Mouse (Mus musculus) cerebellum, postnatal 4 days (tissue): ENCODE results near the gene Elmod2.
"Not testable (repeated sequence)": the region's sequence is repeated elsewhere in the genome, so short reads cannot be mapped to it uniquely, and the experiment has no call there.

Experiments used
- DNase-seq, 2 experiments: peaks; one replicate each; pipeline ENCODE4 v3.0.0; 2022; ENCODE audit warnings: low spot score in 2 of 2, mixed read lengths in 1 of 2

The Elmod2 gene

GRCm38 (mm10) chr8:83331899-83332697 lies at the start of gene Elmod2:
Gene Elmod2 (minus strand): TSS chr8:83332486.
- DNase-seq: peak; percentile 95 to 99

GRCm38 (mm10) chr8:83381016-83381415 lies 48.7 kb upstream of the Elmod2 start:
- DNase-seq: no peak

GRCm38 (mm10) chr8:83380141-83380540 lies 47.9 kb upstream of the Elmod2 start:
- DNase-seq: no peak

GRCm38 (mm10) chr8:83377231-83377630 lies 44.9 kb upstream of the Elmod2 start:
- DNase-seq: no peak

- no peak for DNase-seq
These were observed 31.0 kb upstream of the Elmod2 start for GRCm38 (mm10) chr8:83363156-83363769.

- DNase-seq: no peak
These were observed 19.0 kb upstream of the Elmod2 start for GRCm38 (mm10) chr8:83351315-83351714.

GRCm38 (mm10) chr8:83348263-83348662 lies 16.0 kb upstream of the Elmod2 start, which contains the start of gene Mgat4d:
Gene Mgat4d (plus strand): TSS chr8:83348471.
- no peak for DNase-seq

- DNase-seq: no peak
These were observed 10.4 kb upstream of the Elmod2 start for GRCm38 (mm10) chr8:83342693-83343092.

GRCm38 (mm10) chr8:83342076-83342475 lies 9.8 kb upstream of the Elmod2 start:
- DNase-seq: no peak

- no peak for DNase-seq
These were observed 578 bp upstream of the Elmod2 start for GRCm38 (mm10) chr8:83332864-83333263.

- peak in 1 of 2 experiments; percentile 10 for DNase-seq
These were observed 753 bp downstream of the Elmod2 start for GRCm38 (mm10) chr8:83331567-83331898.

GRCm38 (mm10) chr8:83327889-83328288 lies 4.4 kb downstream of the Elmod2 start:
- no peak for DNase-seq

- no peak for DNase-seq
These were observed 9.2 kb downstream of the Elmod2 start for GRCm38 (mm10) chr8:83323056-83323455.

- DNase-seq: no peak
These were observed 9.9 kb downstream of the Elmod2 start for GRCm38 (mm10) chr8:83322374-83322773.

- no peak for DNase-seq
These were observed 11.7 kb downstream of the Elmod2 start for GRCm38 (mm10) chr8:83320543-83320942.

GRCm38 (mm10) chr8:83315691-83316090 lies 16.6 kb downstream of the Elmod2 start:
- no peak for DNase-seq

- not testable (repeated sequence) for DNase-seq
These were observed 17.2 kb downstream of the Elmod2 start for GRCm38 (mm10) chr8:83315084-83315483.

- no peak for DNase-seq
These were observed 22.4 kb downstream of the Elmod2 start for GRCm38 (mm10) chr8:83309836-83310235.

- DNase-seq: no peak
These were observed 27.3 kb downstream of the Elmod2 start for GRCm38 (mm10) chr8:83304946-83305345.

- no peak for DNase-seq
These were observed 32.2 kb downstream of the Elmod2 start for GRCm38 (mm10) chr8:83300135-83300534.

- DNase-seq: no peak
These were observed 34.9 kb downstream of the Elmod2 start for GRCm38 (mm10) chr8:83297375-83297774.

GRCm38 (mm10) chr8:83290176-83290575 lies 42.1 kb downstream of the Elmod2 start, which contains the start of gene Ucp1:
Gene Ucp1 (plus strand): TSS chr8:83290352.
- DNase-seq: no peak

GRCm38 (mm10) chr8:83285391-83285790 lies 46.9 kb downstream of the Elmod2 start:
- no peak for DNase-seq
